Mouse (Mus musculus) spleen, adult 2 months (tissue): Measurements from ENCODE around the gene Krt78.

ENCODE experiments used
- CTCF ChIP-seq: fragments of 200-500 bp; IDR thresholded peaks from 2 replicates; pipeline ENCODE4 v1.5.1; 2011; ENCODE audit warnings: mild to moderate bottlenecking, inconsistent platforms; ENCODE audit not compliant: insufficient read depth, insufficient read length, insufficient replicate concordance; ENCODE audit errors: extremely low read depth
- POLR2A ChIP-seq: fragments of 200-500 bp; IDR thresholded peaks from 2 replicates; pipeline ENCODE4 v1.6.1; 2011; ENCODE audit warnings: low read depth, low read length, inconsistent platforms

GRCm38 (mm10) chr15:101916072-101916471 lies 38.0 kb downstream of the Krt78 start:
- TF ChIP-seq POLR2A = no peak
- TF ChIP-seq CTCF = no peak
